Mouse (Mus musculus): ENCODE measurements around the gene Eif4enif1. TPM values are rescaled to one million over a fixed set of nuclear protein-coding genes. Genes with fewer than 3 reads are reported as not detected.
"Not testable (repeated sequence)": the region's sequence is repeated elsewhere in the genome, so short reads cannot be mapped to it uniquely, and the experiment has no call there.

The Eif4enif1 gene
- polyA plus RNA-seq, 1 experiment = 28.9 TPM

GRCm38 (mm10) chr11:3166321-3166720 lies 35.9 kb upstream of the Eif4enif1 start:
- not testable (repeated sequence) for H3K27me3 ChIP-seq (ENCODE audit: control insufficient read depth, insufficient read depth, insufficient read length); H3K36me3 ChIP-seq (ENCODE audit: control insufficient read depth, insufficient read depth); H3ac ChIP-seq (ENCODE audit: control insufficient read depth, insufficient read length, low read depth); H3K4me3 ChIP-seq (ENCODE audit: insufficient read depth, poor library complexity, severe bottlenecking); H3K79me3 ChIP-seq (ENCODE audit: low read depth); H3K79me2 ChIP-seq (ENCODE audit: control insufficient read depth, insufficient read depth)

GRCm38 (mm10) chr11:3167129-3167528 lies 35.1 kb upstream of the Eif4enif1 start:
- H3K36me3 ChIP-seq (ENCODE audit: control insufficient read depth, insufficient read depth); H3K79me2 ChIP-seq (ENCODE audit: control insufficient read depth, insufficient read depth); H3ac ChIP-seq (ENCODE audit: control insufficient read depth, insufficient read length, low read depth); H3K4me3 ChIP-seq (ENCODE audit: insufficient read depth, poor library complexity, severe bottlenecking); H3K27me3 ChIP-seq (ENCODE audit: control insufficient read depth, insufficient read depth, insufficient read length); H3K79me3 ChIP-seq (ENCODE audit: low read depth): not testable (repeated sequence)

GRCm38 (mm10) chr11:3167571-3168001 lies 34.6 kb upstream of the Eif4enif1 start:
- H3K36me3 ChIP-seq (ENCODE audit: control insufficient read depth, insufficient read depth); H3ac ChIP-seq (ENCODE audit: control insufficient read depth, insufficient read length, low read depth); H3K79me2 ChIP-seq (ENCODE audit: control insufficient read depth, insufficient read depth); H3K79me3 ChIP-seq (ENCODE audit: low read depth); H3K27me3 ChIP-seq (ENCODE audit: control insufficient read depth, insufficient read depth, insufficient read length); H3K4me3 ChIP-seq (ENCODE audit: insufficient read depth, poor library complexity, severe bottlenecking): not testable (repeated sequence)

DNA sequence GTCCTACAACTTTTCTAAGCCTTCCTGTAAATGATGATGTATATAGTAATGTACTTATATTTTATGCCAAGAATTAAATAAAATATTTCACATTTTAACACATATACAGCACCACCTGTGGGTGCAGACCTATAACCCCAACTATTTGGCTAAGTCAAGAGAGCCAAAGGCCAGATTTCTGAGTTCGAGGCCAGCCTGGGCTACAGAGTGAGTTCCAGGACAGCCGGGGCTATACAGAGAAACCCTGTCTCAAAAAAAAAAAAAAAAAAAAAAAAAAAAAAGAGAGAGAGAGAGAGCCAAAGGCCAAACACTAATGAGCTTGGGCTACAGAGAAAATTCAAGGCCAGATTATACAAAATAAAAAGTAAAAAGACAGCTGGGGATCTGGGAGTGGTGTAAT lies 33.1 kb upstream of the Eif4enif1 start:
- H3K4me3 ChIP-seq (ENCODE audit: insufficient read depth, poor library complexity, severe bottlenecking); H3K36me3 ChIP-seq (ENCODE audit: control insufficient read depth, insufficient read depth); H3K79me3 ChIP-seq (ENCODE audit: low read depth); H3K79me2 ChIP-seq (ENCODE audit: control insufficient read depth, insufficient read depth); H3ac ChIP-seq (ENCODE audit: control insufficient read depth, insufficient read length, low read depth); H3K27me3 ChIP-seq (ENCODE audit: control insufficient read depth, insufficient read depth, insufficient read length): not testable (repeated sequence)

- not testable (repeated sequence) for H3ac ChIP-seq (ENCODE audit: control insufficient read depth, insufficient read length, low read depth); H3K27me3 ChIP-seq (ENCODE audit: control insufficient read depth, insufficient read depth, insufficient read length); H3K79me3 ChIP-seq (ENCODE audit: low read depth); H3K36me3 ChIP-seq (ENCODE audit: control insufficient read depth, insufficient read depth); H3K4me3 ChIP-seq (ENCODE audit: insufficient read depth, poor library complexity, severe bottlenecking); H3K79me2 ChIP-seq (ENCODE audit: control insufficient read depth, insufficient read depth)
Observed at GRCm38 (mm10) chr11:3171931-3172330, 30.3 kb upstream of the Eif4enif1 start.

- not testable (repeated sequence) for H3ac ChIP-seq (ENCODE audit: control insufficient read depth, insufficient read length, low read depth); H3K79me3 ChIP-seq (ENCODE audit: low read depth); H3K79me2 ChIP-seq (ENCODE audit: control insufficient read depth, insufficient read depth); H3K27me3 ChIP-seq (ENCODE audit: control insufficient read depth, insufficient read depth, insufficient read length); H3K36me3 ChIP-seq (ENCODE audit: control insufficient read depth, insufficient read depth); H3K4me3 ChIP-seq (ENCODE audit: insufficient read depth, poor library complexity, severe bottlenecking)
Observed at GRCm38 (mm10) chr11:3172526-3172925, 29.7 kb upstream of the Eif4enif1 start.

DNA sequence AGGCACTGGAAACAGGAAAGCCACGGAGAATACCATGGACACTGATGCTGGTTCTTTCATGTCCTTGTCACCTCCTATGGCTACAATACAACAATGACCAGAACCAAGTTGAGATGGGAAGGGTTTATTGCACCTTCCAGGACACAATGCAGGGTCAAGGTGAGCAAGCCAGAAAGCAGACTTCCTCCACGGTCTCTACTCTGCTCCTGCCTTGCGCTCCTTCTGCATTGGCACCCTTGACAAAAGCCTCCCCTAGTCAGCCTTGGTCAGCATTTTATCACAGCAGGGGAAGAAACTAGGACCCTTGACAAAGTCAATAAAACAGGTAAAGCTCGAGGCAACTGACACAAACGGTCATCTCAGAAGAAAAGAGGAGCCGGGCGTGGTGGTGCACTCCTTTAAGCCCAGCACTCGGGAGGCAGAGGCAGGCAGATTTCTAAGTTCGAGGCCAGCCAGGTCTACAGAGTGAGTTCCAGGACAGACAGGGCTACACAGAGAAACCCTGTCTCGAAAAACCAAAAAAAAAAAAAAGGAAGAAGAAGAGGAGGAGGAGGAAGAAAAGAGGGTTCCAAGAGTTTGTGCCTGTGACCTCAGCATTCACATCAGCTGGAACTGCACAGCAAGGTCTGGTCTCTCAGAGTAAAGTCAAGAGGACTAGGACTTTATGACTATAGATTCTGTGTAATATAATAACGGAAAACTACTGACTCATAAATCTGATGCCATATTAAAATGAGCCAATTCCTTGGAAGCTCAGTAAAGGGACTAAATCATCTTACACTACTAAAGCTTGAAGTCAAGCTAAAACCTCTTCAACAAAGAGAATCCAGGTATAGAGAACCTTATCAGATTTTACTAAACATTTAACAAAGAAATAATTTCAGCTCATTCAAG lies 28.5 kb upstream of the Eif4enif1 start:
- H3K79me2 ChIP-seq (ENCODE audit: control insufficient read depth, insufficient read depth); H3K36me3 ChIP-seq (ENCODE audit: control insufficient read depth, insufficient read depth); H3K4me3 ChIP-seq (ENCODE audit: insufficient read depth, poor library complexity, severe bottlenecking); H3ac ChIP-seq (ENCODE audit: control insufficient read depth, insufficient read length, low read depth); H3K27me3 ChIP-seq (ENCODE audit: control insufficient read depth, insufficient read depth, insufficient read length); H3K79me3 ChIP-seq (ENCODE audit: low read depth): not testable (repeated sequence)

GRCm38 (mm10) chr11:3178968-3179725 lies 23.0 kb upstream of the Eif4enif1 start:
- H3K27me3 ChIP-seq (ENCODE audit: control insufficient read depth, insufficient read depth, insufficient read length); H3K36me3 ChIP-seq (ENCODE audit: control insufficient read depth, insufficient read depth); H3K4me3 ChIP-seq (ENCODE audit: insufficient read depth, poor library complexity, severe bottlenecking); H3ac ChIP-seq (ENCODE audit: control insufficient read depth, insufficient read length, low read depth); H3K79me2 ChIP-seq (ENCODE audit: control insufficient read depth, insufficient read depth); H3K79me3 ChIP-seq (ENCODE audit: low read depth): not testable (repeated sequence)

- not testable (repeated sequence) for H3ac ChIP-seq (ENCODE audit: control insufficient read depth, insufficient read length, low read depth); H3K79me3 ChIP-seq (ENCODE audit: low read depth); H3K36me3 ChIP-seq (ENCODE audit: control insufficient read depth, insufficient read depth); H3K27me3 ChIP-seq (ENCODE audit: control insufficient read depth, insufficient read depth, insufficient read length); H3K4me3 ChIP-seq (ENCODE audit: insufficient read depth, poor library complexity, severe bottlenecking); H3K79me2 ChIP-seq (ENCODE audit: control insufficient read depth, insufficient read depth)
Observed at GRCm38 (mm10) chr11:3179726-3180092, 22.5 kb upstream of the Eif4enif1 start.

DNA sequence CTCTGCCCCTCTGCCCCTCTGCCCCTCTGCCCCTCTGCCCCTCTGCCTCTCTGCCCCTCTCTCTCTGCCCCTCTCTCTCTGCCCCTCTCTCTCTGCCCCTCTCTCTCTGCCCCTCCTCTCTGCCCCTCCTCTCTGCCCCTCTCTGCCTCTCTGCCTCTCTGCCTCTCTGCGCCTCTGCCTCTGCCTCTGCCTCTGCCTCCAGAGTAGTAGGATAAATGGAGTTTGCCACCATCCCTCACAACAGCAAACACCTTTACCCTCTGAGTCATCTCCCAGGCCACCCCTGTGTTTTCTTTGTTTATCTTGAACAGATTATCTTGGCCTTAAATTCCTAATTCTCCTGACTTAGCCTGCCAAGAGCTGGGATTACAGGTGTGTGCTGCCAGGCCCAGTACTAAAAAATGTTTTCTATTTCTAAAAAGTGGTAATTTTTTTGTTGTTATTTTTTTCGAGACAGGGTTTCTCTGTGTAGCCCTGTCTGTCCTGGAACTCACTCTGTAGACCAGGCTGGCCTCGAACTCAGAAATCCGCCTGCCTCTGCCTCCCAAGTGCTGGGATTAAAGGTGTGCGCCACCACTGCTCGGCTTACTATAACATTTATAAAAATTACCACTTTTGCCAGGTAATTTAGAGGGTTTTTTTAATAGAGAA lies 21.6 kb upstream of the Eif4enif1 start:
- H3K79me2 ChIP-seq (ENCODE audit: control insufficient read depth, insufficient read depth); H3K4me3 ChIP-seq (ENCODE audit: insufficient read depth, poor library complexity, severe bottlenecking); H3K79me3 ChIP-seq (ENCODE audit: low read depth); H3ac ChIP-seq (ENCODE audit: control insufficient read depth, insufficient read length, low read depth); H3K27me3 ChIP-seq (ENCODE audit: control insufficient read depth, insufficient read depth, insufficient read length); H3K36me3 ChIP-seq (ENCODE audit: control insufficient read depth, insufficient read depth): not testable (repeated sequence)

DNA sequence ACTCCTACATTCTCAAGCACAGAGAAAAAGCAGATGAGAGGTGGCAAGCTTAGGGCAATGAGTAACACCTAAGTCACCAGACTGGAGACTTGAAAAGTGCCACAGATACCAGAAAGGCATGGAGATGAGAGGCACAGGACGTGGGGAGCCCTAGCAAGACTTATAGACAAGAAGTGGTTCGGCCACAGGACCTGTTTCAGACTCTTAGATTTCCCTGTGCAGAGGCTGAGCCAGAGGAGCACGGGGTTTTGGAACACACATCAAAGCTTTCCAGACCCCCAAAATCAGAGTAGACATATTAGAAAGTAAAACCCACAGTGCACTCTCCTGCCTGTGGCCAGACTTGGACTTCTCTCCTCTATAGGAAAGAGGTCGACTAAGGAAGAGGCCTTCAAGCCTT lies 20.9 kb upstream of the Eif4enif1 start:
- not testable (repeated sequence) for H3K79me2 ChIP-seq (ENCODE audit: control insufficient read depth, insufficient read depth); H3K36me3 ChIP-seq (ENCODE audit: control insufficient read depth, insufficient read depth); H3ac ChIP-seq (ENCODE audit: control insufficient read depth, insufficient read length, low read depth); H3K4me3 ChIP-seq (ENCODE audit: insufficient read depth, poor library complexity, severe bottlenecking); H3K79me3 ChIP-seq (ENCODE audit: low read depth); H3K27me3 ChIP-seq (ENCODE audit: control insufficient read depth, insufficient read depth, insufficient read length)
